Mouse (Mus musculus): ENCODE results near the gene Trim80. TPM values are rescaled to one million over a fixed set of nuclear protein-coding genes. Genes with fewer than 3 reads are reported as not detected.
A peak's percentile ranks its signal among the peaks of the same experiment; 100 is the strongest.

Trim80 gene
- polyA plus RNA-seq, 1 experiment from 2014 or later, result not detected

DNA sequence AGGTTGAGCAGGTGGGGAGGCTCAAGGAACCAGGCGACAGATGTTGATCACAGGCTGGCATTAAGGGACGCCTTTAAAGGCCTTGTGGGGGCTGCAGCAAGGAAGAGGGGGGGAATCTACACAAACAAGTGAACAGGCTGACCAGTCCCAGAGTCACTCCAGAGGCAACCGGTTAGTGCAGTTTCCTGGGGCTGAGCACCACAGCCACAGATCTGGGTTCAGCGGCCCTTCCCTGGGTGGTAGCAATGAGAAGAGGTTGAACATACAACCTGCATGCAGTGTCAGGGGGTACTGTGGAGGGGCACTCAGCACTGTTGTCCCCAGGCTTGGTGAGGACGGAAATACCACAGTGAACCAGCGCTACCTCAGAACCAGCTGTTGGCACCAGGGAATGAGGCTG lies 7.0 kb upstream of the Trim80 start:
- no peak overlapping the region for H3K9ac ChIP-seq
- peaks cover 13% of the 10 kb centered on the region for H3K4me1 ChIP-seq
- H3K4me3 ChIP-seq, result no peak overlapping the region
- peaks cover 43% of the 10 kb centered on the region for H3K36me3 ChIP-seq
- no peaks in the 10 kb centered on the region for H3K27me3 ChIP-seq (replicated peaks)
- no peak for ATAC-seq (ENCODE audit: low FRiP score, low read depth)
- H3K27ac ChIP-seq, result no peak overlapping the region
- no peak overlapping the region for H3K4me2 ChIP-seq (replicated peaks)
- 85% methylated on average over 6 of the region's 6 CpGs for WGBS
- no peaks in the 10 kb centered on the region for H3K9me3 ChIP-seq

DNA sequence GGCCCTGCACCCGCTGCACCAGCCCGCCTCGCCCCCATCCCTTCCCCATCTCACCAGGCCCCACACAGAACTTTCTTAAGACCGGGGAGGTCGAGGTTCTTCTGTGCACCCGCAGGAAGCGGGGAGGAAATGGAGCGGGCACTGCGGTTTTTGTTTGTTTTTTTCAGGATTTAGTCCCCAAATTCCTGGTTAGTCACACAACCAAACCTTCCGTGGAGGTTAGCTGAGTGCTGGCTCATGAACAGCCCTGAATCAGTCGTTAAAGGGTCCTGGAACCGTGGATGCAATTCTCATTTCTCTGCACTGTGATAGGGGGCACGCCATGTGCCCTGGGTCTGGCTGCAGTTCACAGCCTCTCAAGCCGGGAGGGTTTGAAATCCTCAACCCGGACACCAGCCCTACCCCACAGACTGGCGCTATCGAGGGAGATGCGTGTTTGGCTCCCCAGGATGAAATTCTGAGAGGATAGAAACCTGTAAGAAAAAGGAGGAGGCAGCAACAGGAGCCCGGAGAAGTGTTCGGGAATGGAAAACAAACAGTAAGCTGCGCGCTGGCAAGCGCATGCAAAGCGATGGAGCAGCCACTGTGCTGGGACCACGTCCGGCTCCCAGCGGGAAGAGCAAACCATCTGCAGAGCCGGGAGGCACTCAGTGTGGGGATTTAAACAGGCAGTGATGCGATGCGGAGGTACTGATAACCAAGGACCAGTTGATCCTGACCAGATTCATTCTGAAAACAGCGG lies 4.6 kb upstream of the Trim80 start:
- 6% methylated on average over 31 of the region's 31 CpGs for WGBS
- ATAC-seq (ENCODE audit: low FRiP score, low read depth), result peak; percentile 25; the same call in 1 of the 2 replicates
- H3K4me2 ChIP-seq (replicated peaks), result peak overlapping the region; percentile 64
- H3K9me3 ChIP-seq, result peaks cover 5% of the 10 kb centered on the region; the same call in 1 of the 2 replicates
- H3K27me3 ChIP-seq (replicated peaks), result no peaks in the 10 kb centered on the region
- H3K27ac ChIP-seq, result no peak overlapping the region
- H3K4me1 ChIP-seq, result peaks cover 13% of the 10 kb centered on the region
- peak overlapping the region; percentile 21 for H3K4me3 ChIP-seq
- peak overlapping the region; percentile 46 for H3K9ac ChIP-seq
- peaks cover 21% of the 10 kb centered on the region for H3K36me3 ChIP-seq

DNA sequence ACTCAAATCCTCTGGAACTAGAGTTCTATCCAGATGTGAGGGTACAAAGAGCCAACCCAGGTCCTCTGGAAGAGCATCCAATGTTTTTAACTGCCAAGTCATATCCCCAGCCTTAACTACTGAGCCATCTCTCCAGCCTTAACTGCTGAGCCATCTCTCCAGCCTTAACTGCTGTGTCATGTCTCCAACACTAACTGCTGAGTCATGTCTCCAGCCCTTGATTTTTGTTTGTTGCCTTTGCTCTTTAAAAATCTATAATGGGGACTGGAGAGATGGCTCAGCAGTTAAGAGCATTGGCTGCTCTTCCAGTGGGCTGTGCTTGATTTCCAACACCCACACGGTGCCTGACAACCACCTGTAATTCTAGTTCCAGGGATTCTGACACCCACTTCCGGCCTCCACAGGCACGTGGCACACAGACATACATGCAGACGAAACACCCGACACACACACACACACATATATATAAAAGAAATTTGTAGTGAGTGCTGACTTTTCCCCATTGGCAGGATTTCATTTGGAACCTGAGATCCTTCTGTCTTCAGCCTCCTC lies 2.7 kb upstream of the Trim80 start:
- Histone ChIP-seq H3K4me2 (replicated peaks) (no peak overlapping the region), H3K27ac (no peak overlapping the region), H3K36me3 (peaks cover 4% of the 10 kb centered on the region; the same call in 1 of the 2 replicates), H3K9ac (no peak overlapping the region), H3K9me3 (peaks cover 5% of the 10 kb centered on the region; the same call in 1 of the 2 replicates), H3K4me1 (peaks cover 13% of the 10 kb centered on the region), H3K4me3 (no peak overlapping the region), H3K27me3 (replicated peaks) (0 out of 2 replicates have a peak, but pooled peaks cover 3% of the 10 kb centered on the region)
- 88% methylated on average over 5 of the region's 5 CpGs for WGBS
- ATAC-seq (ENCODE audit: low FRiP score, low read depth), result no peak

DNA sequence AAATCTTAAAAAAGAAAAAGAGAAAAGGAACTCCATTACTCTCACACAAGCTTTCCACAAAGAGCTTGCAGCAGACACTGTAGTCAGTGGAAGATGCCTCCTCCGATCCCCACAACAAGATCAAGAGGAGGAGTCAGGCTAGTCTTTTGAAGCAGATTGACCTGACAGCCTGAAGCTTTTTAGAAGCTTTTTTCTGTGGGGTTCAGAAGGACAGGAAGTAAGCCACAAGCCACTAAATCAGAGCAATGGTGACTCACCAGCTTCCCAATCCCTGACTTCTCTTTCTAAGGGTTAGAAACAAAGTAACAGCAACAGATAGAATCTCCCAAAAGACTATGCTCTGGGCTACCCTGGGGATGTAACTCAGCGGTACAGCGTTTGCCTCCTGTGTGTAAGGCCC lies 1.0 kb upstream of the Trim80 start:
- ATAC-seq (ENCODE audit: low FRiP score, low read depth), result no peak
- 93% methylated on average over 3 of the region's 3 CpGs for WGBS
- peaks cover 5% of the 10 kb centered on the region; the same call in 1 of the 2 replicates for H3K9me3 ChIP-seq

DNA sequence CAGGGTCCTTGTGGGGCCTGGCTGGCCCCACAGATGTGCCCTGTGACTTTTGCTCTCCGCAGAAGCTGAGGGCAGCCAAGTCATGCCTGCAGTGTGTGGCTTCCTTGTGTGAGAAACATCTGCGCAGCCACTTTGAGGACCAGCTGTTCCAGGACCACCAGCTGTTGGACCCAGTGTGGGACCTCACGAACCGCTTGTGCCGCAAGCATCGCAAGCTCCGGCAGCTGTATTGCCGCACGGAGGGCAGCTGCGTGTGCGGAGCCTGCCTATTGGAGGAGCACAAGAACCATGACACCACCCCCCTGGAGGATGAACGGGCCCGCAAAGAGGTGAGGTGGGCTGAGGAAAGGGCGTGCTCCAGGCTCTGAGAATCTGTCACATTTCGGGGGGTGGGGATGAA lies 1.1 kb downstream of the Trim80 start:
- ATAC-seq (ENCODE audit: low FRiP score, low read depth), result no peak
- Histone ChIP-seq H3K9me3 (peaks cover 5% of the 10 kb centered on the region; the same call in 1 of the 2 replicates), H3K27ac (no peak overlapping the region), H3K27me3 (replicated peaks) (0 out of 2 replicates have a peak, but pooled peaks cover 3% of the 10 kb centered on the region), H3K9ac (no peak overlapping the region), H3K4me2 (replicated peaks) (peak overlapping the region; percentile 12; the same call in 1 of the 2 replicates), H3K36me3 (no peaks in the 10 kb centered on the region), H3K4me3 (no peak overlapping the region), H3K4me1 (peaks cover 2% of the 10 kb centered on the region; the same call in 1 of the 2 replicates)
- 47% methylated on average over 15 of the region's 15 CpGs for WGBS

More for the DNA sequence above, 1.0 kb upstream of the Trim80 start:
- no peak overlapping the region for H3K9ac ChIP-seq
- no peak overlapping the region for H3K4me2 ChIP-seq (replicated peaks)
- H3K4me1 ChIP-seq, result peaks cover 13% of the 10 kb centered on the region
- no peak overlapping the region for H3K4me3 ChIP-seq
- H3K27ac ChIP-seq, result no peak overlapping the region
- H3K27me3 ChIP-seq (replicated peaks), result 0 out of 2 replicates have a peak, but pooled peaks cover 3% of the 10 kb centered on the region
- no peaks in the 10 kb centered on the region for H3K36me3 ChIP-seq

DNA sequence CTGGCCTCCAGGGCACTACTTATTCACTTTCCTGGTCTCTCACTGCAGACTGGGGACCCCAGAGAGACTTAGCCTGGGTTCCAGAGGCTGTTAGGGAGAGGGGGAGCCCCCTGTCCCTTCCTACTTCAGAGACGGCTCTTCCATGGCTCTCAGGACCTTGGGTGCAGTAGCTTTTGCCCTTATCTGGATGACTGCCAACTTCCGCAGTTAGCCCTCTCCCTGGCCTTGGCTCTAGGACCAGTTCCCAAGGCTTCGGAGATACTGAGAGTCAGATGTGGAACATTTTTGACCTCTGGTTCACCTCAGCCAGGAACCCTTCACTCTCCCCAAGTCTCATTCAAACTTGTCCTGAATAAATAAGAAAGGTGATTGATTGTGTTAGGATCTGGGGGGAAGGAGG lies 6.6 kb downstream of the Trim80 start:
- H3K36me3 ChIP-seq, result no peaks in the 10 kb centered on the region
- no peak overlapping the region for H3K4me2 ChIP-seq (replicated peaks)
- no peak for ATAC-seq (ENCODE audit: low FRiP score, low read depth)
- 82% methylated on average over 3 of the region's 3 CpGs for WGBS
- H3K27ac ChIP-seq, result no peak overlapping the region
- no peaks in the 10 kb centered on the region for H3K4me1 ChIP-seq
- no peaks in the 10 kb centered on the region for H3K27me3 ChIP-seq (replicated peaks)
- H3K9ac ChIP-seq, result no peak overlapping the region
- H3K9me3 ChIP-seq, result no peaks in the 10 kb centered on the region
- no peak overlapping the region for H3K4me3 ChIP-seq

DNA sequence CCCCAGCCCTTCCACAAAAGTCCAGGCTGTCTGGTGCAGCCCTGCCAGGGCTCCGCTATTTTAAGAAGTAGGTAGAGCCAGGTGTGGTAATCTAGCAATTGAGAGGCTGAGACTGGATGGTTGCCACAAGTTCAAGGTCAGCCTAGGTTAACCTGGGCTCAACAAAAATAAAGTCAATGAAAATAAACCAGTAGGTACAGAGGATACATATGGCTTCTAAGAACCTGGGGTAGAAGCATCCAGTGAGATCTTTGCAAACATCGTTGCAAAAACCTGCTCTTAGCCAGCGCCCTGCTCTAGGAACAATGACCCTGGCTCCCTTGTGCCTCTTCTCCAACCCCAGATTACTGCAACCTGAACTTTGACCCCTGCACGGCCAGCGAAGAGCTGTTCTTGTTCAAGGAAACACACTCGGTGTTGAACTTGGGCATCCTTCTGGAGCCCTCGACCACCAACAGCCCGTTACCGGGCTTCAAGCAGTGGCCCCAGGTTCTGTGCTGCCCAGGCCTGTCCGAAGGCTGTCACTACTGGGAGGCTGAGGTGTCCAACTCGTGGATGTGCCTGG lies 7.1 kb downstream of the Trim80 start:
- Histone ChIP-seq H3K4me2 (replicated peaks) (no peak overlapping the region), H3K4me3 (no peak overlapping the region), H3K27ac (no peak overlapping the region), H3K27me3 (replicated peaks) (no peaks in the 10 kb centered on the region), H3K36me3 (no peaks in the 10 kb centered on the region), H3K9me3 (no peaks in the 10 kb centered on the region), H3K4me1 (no peaks in the 10 kb centered on the region), H3K9ac (no peak overlapping the region)
- ATAC-seq (ENCODE audit: low FRiP score, low read depth), result no peak
- WGBS, result 87% methylated on average over 11 of the region's 11 CpGs

DNA sequence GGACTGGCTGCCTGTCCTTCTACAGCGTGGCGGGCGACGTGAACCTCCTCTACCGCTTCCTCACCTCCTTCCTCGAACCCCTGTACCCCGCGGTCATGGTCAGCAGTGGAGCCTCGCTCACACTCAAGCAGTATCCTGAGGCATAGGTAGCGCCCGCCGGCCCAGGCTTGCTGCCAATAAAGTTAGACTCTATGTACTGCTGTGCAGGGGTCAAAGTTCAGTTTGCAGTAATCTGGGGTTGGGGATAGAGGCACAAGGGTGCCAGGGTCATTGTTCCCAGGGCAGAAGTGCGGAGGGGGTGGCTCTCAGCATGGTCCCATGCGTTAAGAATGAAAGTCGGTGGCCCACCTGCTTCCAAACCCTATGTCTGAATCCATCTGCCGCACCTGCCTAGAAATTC lies 7.7 kb downstream of the Trim80 start:
- H3K4me2 ChIP-seq (replicated peaks), result no peak overlapping the region
- H3K9me3 ChIP-seq, result no peaks in the 10 kb centered on the region
- no peak overlapping the region for H3K4me3 ChIP-seq
- no peaks in the 10 kb centered on the region for H3K27me3 ChIP-seq (replicated peaks)
- H3K36me3 ChIP-seq, result no peaks in the 10 kb centered on the region
- 87% methylated on average over 16 of the region's 16 CpGs for WGBS
- H3K27ac ChIP-seq, result no peak overlapping the region
- no peak for ATAC-seq (ENCODE audit: low FRiP score, low read depth)
- no peaks in the 10 kb centered on the region for H3K4me1 ChIP-seq
- no peak overlapping the region for H3K9ac ChIP-seq

DNA sequence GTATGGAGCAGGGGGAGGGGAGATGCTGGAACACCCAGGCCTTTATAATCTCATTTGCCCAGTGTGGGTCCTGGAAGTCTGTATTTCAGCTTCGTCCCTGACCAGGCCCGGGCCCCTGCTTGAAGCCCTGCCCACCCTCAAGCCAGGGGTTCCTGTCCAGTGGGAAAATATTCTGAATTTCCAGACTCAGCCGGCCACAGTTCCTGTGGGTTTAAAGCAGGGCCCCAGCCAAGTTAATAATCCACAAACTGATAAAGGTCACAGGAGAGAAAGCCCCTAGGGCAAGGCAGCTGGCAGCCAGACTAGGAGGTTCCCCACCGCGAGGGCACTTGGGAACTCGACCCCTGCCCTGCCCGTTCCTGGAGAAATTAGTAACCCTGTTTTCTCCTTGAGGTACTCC lies 8.7 kb downstream of the Trim80 start:
- Histone ChIP-seq H3K36me3 (no peaks in the 10 kb centered on the region), H3K4me1 (no peaks in the 10 kb centered on the region), H3K9me3 (no peaks in the 10 kb centered on the region), H3K9ac (no peak overlapping the region), H3K27ac (no peak overlapping the region), H3K4me2 (replicated peaks) (no peak overlapping the region), H3K4me3 (no peak overlapping the region), H3K27me3 (replicated peaks) (no peaks in the 10 kb centered on the region)
- WGBS, result 54% methylated on average over 7 of the region's 7 CpGs
- ATAC-seq (ENCODE audit: low FRiP score, low read depth), result no peak

DNA sequence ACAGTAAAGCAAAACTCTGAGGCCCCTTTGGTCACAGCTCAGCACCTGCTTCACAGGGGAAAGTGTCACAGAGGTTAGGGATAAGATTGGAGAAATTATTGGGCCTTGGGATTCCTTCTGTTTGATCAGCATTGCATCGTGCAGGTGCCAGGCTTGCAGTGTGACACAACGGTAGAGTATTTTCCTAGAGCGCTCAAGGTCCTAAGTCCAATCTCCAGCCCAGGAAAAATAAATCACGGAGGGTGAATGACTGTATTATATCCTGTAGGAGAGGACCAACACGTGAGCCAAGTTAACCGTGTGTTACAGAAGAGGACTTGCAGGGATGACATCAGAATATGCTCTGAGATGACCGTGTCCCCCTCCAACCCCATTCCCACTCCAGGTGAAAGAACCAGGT lies 9.8 kb downstream of the Trim80 start:
- H3K4me2 ChIP-seq (replicated peaks), result no peak overlapping the region
- H3K4me1 ChIP-seq, result no peaks in the 10 kb centered on the region
- H3K9me3 ChIP-seq, result no peaks in the 10 kb centered on the region
- no peaks in the 10 kb centered on the region for H3K36me3 ChIP-seq
- no peak overlapping the region for H3K9ac ChIP-seq
- H3K27ac ChIP-seq, result no peak overlapping the region
- WGBS, result 90% methylated on average over 7 of the region's 7 CpGs
- H3K4me3 ChIP-seq, result no peak overlapping the region
- no peak for ATAC-seq (ENCODE audit: low FRiP score, low read depth)
- no peaks in the 10 kb centered on the region for H3K27me3 ChIP-seq (replicated peaks)

DNA sequence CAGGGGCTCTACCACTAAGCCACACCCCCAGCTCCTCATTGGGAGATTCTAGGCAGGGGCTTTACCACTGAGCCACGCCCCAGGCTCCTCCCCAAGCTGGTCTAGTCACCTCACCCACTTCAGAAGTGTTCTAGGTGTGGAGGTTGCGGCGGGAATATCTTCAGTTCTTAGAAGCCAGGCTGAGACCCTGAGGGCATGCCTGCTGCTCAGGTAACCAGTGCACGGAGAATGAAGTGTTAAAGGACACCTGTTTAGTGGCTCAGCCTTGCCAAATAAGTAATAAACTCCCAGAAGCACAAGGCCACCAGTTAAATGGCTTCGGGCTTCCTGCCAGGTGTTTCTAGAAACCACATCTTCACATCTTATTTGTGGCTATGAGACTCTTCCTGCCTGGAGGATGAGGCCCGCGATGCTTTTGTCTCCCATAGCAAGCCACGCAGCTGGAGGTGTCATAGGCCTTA lies 11.5 kb downstream of the Trim80 start:
- no peaks in the 10 kb centered on the region for H3K36me3 ChIP-seq
- no peak overlapping the region for H3K4me3 ChIP-seq
- whole genome bisulfite sequencing, result 87% methylated on average over 8 of the region's 8 CpGs
- no peaks in the 10 kb centered on the region for H3K9me3 ChIP-seq
- no peak overlapping the region for H3K4me2 ChIP-seq (replicated peaks)
- ATAC-seq (ENCODE audit: low FRiP score, low read depth), result no peak
- no peak overlapping the region for H3K9ac ChIP-seq
- no peak overlapping the region for H3K27ac ChIP-seq
- no peaks in the 10 kb centered on the region for H3K4me1 ChIP-seq
- no peaks in the 10 kb centered on the region for H3K27me3 ChIP-seq (replicated peaks)

DNA sequence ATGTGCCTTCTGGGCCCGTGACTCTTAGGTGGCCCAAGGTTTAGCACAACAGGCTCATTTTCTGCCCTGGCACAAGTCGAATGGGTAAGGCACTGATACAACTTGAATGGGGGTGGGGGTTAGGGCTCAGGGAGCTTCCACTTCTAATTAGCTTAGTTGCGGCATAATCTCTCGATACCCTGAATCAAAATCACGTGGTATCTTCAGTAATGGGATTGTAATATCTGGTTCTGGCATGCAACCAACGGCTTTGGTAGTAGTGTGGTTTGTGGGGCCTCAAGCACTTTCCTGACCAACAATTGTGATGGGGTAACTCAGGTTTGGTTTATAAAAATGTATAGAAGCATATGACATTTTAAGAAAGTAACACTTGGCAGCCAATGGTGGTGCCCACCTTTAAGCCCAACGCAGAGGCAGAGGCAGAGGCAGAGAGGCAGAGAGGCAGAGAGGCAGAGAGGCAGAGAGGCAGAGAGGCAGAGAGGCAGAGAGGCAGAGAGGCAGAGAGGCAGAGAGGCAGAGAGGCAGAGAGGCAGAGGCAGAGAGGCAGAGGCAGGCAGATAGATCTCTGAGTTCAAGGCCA lies 12.0 kb downstream of the Trim80 start:
- no peaks in the 10 kb centered on the region for H3K36me3 ChIP-seq
- ATAC-seq (ENCODE audit: low FRiP score, low read depth), result no peak
- H3K4me1 ChIP-seq, result 0 out of 2 replicates have a peak, but pooled peaks cover 3% of the 10 kb centered on the region
- WGBS, result 86% methylated on average over 7 of the region's 7 CpGs
- no peak overlapping the region for H3K4me2 ChIP-seq (replicated peaks)
- no peak overlapping the region for H3K4me3 ChIP-seq
- no peak overlapping the region for H3K9ac ChIP-seq
- H3K27me3 ChIP-seq (replicated peaks), result no peaks in the 10 kb centered on the region
- H3K27ac ChIP-seq, result no peak overlapping the region
- H3K9me3 ChIP-seq, result no peaks in the 10 kb centered on the region

Measured in neural tube, embryonic 12.5 days (tissue).